Mouse (Mus musculus) liver, adult (tissue): ENCODE measurements at regions not wholly inside any gene's neighbourhood (a gene's known extent, or its start where the extent isn't known, plus 50 kb on each side); places are given as distances from the start of the nearest gene placed in this dataset.

Experiments
- GATA4 ChIP-seq: IDR thresholded peaks from 2 replicates; pipeline ENCODE4 v1.6.1; 2014; ENCODE audit warnings: mild to moderate bottlenecking, low read length; ENCODE audit not compliant: insufficient replicate concordance

- no peak for TF ChIP-seq GATA4
Measured at GRCm38 (mm10) chr1:186379938-186380847, 263.1 kb upstream of the Lyplal1 start.

GRCm38 (mm10) chr1:186376906-186377623, 260.0 kb upstream of the Lyplal1 start:
- TF ChIP-seq GATA4 = no peak

GRCm38 (mm10) chr1:186374009-186374649, 257.0 kb upstream of the Lyplal1 start:
- TF ChIP-seq GATA4 = peak; percentile 74

- TF ChIP-seq GATA4 = no peak
Measured at GRCm38 (mm10) chr1:186373386-186373785, 256.3 kb upstream of the Lyplal1 start.

GRCm38 (mm10) chr1:186372770-186373353, 255.8 kb upstream of the Lyplal1 start:
- TF ChIP-seq GATA4 = no peak

- no peak for TF ChIP-seq GATA4
Measured at GRCm38 (mm10) chr1:186363356-186363755, 246.2 kb upstream of the Lyplal1 start.

GRCm38 (mm10) chr1:186358011-186358670, 241.0 kb upstream of the Lyplal1 start:
- TF ChIP-seq GATA4 = no peak

- TF ChIP-seq GATA4 = no peak
Measured at GRCm38 (mm10) chr1:186354742-186355141, 237.6 kb upstream of the Lyplal1 start.

- no peak for TF ChIP-seq GATA4
Measured at GRCm38 (mm10) chr1:186354072-186354471, 237.0 kb upstream of the Lyplal1 start.

GRCm38 (mm10) chr1:186350381-186350780, 233.3 kb upstream of the Lyplal1 start:
- TF ChIP-seq GATA4 = no peak

- no peak for TF ChIP-seq GATA4
Measured at GRCm38 (mm10) chr1:186349966-186350365, 232.9 kb upstream of the Lyplal1 start.

- no peak for TF ChIP-seq GATA4
Measured at GRCm38 (mm10) chr1:186347413-186348147, 230.5 kb upstream of the Lyplal1 start.

- TF ChIP-seq GATA4 = no peak
Measured at GRCm38 (mm10) chr1:186345449-186345848, 228.3 kb upstream of the Lyplal1 start.

GRCm38 (mm10) chr1:186342931-186343506, 225.9 kb upstream of the Lyplal1 start:
- no peak for TF ChIP-seq GATA4

GRCm38 (mm10) chr1:186342391-186342790, 225.3 kb upstream of the Lyplal1 start:
- no peak for TF ChIP-seq GATA4
